Mouse (Mus musculus) gastrocnemius, postnatal 25 days (tissue): ENCODE results near the gene Grid1. TPM values are rescaled to one million over a fixed set of nuclear protein-coding genes. Genes with fewer than 3 reads are reported as not detected.

Source experiments
- DNase-seq: peaks from one replicate; pipeline ENCODE4 v3.0.0; 2022
- total RNA-seq, 2 experiments: library from RNA; stranded (reverse); gene quantifications; 1 replicate in 1 of 2; 2 replicates in 1 of 2; pipeline ENCODE4 v1.2.3; 2021

Gene Grid1
- total RNA-seq, 2 experiments from 2014 or later, result not detected

DNA sequence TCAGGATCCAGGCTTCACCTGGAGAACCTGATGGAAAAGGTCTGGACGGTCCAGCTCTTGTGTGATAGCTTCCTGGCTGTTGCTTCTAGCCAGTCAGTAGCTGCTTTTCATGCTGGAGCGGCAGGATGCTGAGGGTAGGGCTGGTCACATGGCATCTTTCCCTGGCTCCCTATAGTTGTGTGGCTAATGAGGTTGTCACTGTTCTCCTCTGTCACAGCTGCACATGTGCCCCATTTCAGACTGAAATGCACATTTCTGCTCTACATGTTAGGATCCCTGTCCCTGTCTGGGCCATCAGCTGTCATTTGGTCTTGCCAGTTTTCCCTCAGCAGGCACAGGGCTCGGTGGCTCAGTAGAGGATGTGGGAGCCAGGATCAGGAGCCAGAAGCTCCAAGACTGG is 17.2 kb downstream of the Grid1 start:
- DNase-seq, result no peak

- DNase-seq, result no peak
These were observed 19.1 kb downstream of the Grid1 start for GRCm38 (mm10) chr14:34838999-34839398.

GRCm38 (mm10) chr14:34839898-34840297 is 20.0 kb downstream of the Grid1 start:
- no peak for DNase-seq

GRCm38 (mm10) chr14:34843579-34843978 is 23.7 kb downstream of the Grid1 start:
- DNase-seq, result no peak

GRCm38 (mm10) chr14:34844166-34844565 is 24.3 kb downstream of the Grid1 start:
- no peak for DNase-seq

DNA sequence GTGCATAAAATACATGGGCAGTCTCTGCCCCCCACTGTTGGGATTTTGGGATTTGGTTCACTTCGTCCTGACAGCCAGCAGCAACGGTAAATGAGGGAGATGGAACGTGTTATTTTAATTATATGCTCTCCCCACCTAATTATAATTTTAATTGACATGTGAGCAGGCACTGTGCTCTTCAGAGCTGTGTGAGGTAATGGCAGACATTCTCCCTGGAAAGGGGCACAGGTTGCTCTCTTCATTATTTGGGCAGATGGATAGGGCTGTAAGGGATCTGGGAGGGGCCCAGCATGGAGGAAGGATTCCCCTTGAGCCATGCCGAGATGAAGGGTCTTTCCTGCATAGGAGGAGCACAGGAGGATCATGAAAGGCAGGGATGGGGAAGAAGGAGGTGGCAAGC is 26.9 kb downstream of the Grid1 start:
- DNase-seq, result no peak

- DNase-seq, result no peak
These were observed 27.7 kb downstream of the Grid1 start for GRCm38 (mm10) chr14:34847625-34848024.

GRCm38 (mm10) chr14:34860891-34861780 is 41.2 kb downstream of the Grid1 start:
- DNase-seq, result no peak

- DNase-seq, result no peak
These were observed 47.4 kb downstream of the Grid1 start for GRCm38 (mm10) chr14:34867266-34867665.

GRCm38 (mm10) chr14:34868513-34869260 is 48.8 kb downstream of the Grid1 start:
- DNase-seq, result no peak

DNA sequence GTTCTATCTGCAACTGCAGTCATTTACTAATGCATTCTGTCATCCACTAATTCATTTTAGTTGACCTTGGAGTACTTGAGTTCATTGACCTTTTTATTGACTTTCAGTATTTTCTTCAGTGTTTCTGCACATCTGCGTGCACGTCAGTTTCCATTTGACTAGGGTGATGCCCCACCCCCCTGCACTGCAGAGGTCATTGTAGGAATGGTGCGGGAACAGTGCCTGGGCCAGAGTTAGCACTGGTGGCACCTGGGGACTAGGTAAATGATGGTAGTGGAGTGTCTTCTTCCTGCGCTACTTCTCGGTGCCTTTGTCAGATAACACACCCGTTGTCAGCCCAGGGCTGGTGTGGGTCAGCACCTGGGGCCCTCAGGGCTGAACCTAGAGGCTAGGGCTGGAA is 60.1 kb downstream of the Grid1 start:
- no peak for DNase-seq

GRCm38 (mm10) chr14:34880431-34881421 is 60.8 kb downstream of the Grid1 start:
- DNase-seq, result no peak

DNA sequence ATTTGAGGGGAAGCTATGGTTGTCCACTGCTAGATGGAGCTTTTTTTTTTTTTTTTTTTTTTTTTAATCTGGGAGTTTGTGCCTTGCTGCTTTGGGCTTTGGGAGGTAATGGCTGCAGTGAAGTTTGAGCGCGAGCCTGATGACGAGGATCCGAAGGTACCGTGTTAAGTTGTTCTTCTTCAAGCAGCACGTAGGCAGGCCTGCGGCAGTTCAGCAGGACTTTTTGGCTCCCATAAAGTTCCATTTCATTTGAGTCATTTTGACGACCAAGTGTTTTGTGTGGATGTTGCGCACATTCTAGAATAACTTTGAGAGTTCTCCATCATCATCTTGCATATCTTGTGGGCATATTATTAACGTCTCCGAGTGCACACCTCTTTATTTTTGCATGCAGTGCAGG is 64.3 kb downstream of the Grid1 start:
- DNase-seq, result no peak

GRCm38 (mm10) chr14:34884611-34885010 is 64.7 kb downstream of the Grid1 start:
- no peak for DNase-seq

DNA sequence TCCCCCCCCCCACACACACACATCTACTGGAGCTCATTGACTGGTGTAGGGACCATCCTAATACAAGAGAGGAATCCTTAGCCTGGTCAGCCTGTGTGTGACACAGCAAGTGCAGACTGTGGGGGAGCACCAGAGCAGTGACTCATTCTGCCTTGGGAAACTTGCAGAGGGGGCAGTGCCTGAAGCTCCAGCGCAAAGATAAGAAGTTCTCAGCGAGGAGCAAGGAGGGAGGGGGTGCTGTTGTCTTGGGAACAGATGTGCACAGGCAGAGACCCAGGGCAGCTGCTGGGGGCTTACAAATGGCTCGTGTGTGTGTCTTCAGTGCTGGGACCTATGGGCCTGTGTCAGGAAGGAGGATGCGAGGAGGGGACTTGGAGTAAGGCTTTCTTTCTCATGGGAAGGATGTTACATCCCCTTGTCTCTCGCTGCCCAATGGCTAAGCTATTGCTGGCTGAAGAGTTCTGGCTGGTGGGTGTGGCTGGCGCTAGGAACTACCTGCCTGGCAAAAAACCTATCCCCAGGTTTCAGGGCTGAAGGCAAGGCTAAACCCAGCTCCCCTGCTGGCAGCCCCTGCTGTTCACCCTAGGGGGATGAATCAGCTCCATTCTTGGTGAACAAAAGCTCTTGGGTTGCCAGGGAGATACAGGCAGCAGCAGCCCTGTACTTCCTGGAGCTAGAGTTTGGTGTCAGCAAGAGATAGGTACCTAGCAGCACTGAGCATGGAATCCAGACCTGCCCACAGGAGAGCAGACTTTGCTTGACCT is 72.0 kb downstream of the Grid1 start:
- DNase-seq, result no peak

GRCm38 (mm10) chr14:34896253-34896982 is 76.5 kb downstream of the Grid1 start:
- no peak for DNase-seq

DNA sequence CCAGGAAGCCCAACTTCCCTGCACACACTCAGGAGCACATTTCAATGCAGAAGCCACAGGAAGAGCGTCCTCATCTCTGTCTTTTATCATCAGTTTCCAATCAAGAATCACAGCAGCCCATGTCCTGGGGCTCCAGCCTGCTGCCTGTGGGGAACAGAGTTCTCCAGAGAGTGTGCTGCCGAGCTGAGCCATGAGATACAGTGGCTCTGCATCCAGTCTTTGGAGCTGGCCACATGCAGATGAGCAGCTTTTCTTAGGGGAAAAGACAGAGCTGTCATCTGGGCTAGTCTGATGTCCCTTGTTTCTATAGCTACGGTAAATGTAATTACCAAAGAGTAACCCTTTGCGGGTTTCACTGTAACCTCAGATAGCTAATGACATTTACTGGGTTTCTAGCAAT is 83.9 kb downstream of the Grid1 start:
- no peak for DNase-seq

GRCm38 (mm10) chr14:34905697-34906096 is 85.8 kb downstream of the Grid1 start:
- no peak for DNase-seq

GRCm38 (mm10) chr14:34908366-34908765 is 88.5 kb downstream of the Grid1 start:
- no peak for DNase-seq

DNA sequence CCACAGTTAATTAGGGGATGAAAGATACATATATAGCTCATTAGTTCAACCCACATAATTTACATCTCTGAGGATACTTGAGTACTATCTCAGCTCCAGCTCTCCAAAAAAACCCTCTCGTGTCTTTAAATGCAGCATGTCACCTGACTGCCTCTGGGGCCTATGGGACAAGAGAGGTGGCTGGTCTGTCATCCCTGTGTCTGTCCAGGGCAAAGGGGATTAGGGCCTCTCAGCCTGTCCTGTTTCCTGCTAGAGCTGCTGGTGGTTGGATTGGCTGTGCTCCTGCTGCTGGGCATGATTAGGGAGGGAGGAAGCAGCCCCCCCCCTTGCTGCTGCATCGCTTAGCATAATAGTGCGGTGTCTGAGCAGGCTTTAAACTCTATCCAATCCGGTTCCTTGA is 88.9 kb downstream of the Grid1 start:
- no peak for DNase-seq

GRCm38 (mm10) chr14:34916315-34916714 is 96.4 kb downstream of the Grid1 start:
- DNase-seq, result no peak
